Mouse (Mus musculus) heart, postnatal 0 days (tissue): ENCODE measurements around the gene Krt42.

Source experiments
- CTCF ChIP-seq: IDR thresholded peaks from 2 replicates; pipeline ENCODE4 v1.5.1; 2016; ENCODE audit warnings: antibody characterized with exemption, control low read depth, low read depth
- EP300 ChIP-seq: IDR thresholded peaks from 2 replicates; pipeline ENCODE4 v1.6.1; 2016; ENCODE audit warnings: antibody characterized with exemption, low read depth

DNA sequence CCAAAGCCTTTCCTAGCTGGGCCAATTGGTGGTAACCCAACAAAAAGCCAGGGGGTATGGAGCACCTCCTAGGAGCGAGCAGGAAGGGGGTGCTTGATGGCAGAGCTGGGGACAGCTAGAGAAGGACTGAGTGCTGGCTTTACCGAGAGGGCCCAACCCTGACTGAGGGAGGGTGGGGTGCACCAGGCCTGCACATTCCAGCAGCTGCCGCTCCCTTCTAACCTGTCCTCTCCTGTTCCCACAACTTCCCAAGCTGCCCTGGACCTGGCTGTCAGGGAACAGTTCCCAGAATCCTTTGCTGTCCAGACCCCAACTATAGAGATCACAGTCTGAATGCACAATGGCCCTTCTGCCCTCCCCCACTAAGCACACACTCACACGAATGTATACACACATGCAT is 15.3 kb upstream of the Krt42 start:
- TF ChIP-seq CTCF, result no peak
- TF ChIP-seq EP300, result no peak
